ENCODE assay signal across 19 mouse cellular contexts in genomic region chr9:61073482-61073881, GRCm38 (mm10).
DNase-seq lines count a peak whose midpoint lies in the region; ATAC-seq lines count a peak whose summit lies in the region.
"Had no signal": no experiment of that assay in that cellular context is flagged by ENCODE, and none has a peak within 500 bp of the region (broad histone marks: within the 10 kb centered on the region; RNA-seq: fewer than 3 reads in every experiment).

No protein-coding gene starts in this region.

- no peak for ATAC-seq in cerebellum, adult (ENCODE audit: insufficient number of reproducible peaks, low FRiP score, low TSS enrichment)
- ATAC-seq: inflammation-experienced regulatory T-cells, adult 6 months; midbrain, embryonic 15.5 days had no signal

- peak; percentile 59 to 64 for DNase-seq in cerebellum, postnatal 10 days
- DNase-seq in heart, adult 9 months (ENCODE audit: low spot score in 2 of 2), result peak; percentile 10 to 17
- no peak for DNase-seq in heart, adult 8-10 months (ENCODE audit: low spot score)
- DNase-seq in 3T3-L1 (ENCODE audit: low read depth, low spot score), result peak; percentile 54
- DNase-seq in Muller cell, postnatal 12 days (ENCODE audit: inconsistent ontology term), result peak; percentile 82
- no peak for DNase-seq in layer of hippocampus, adult 11-12 months (ENCODE audit: low spot score)
- DNase-seq in layer of hippocampus, postnatal 10 days (ENCODE audit: low spot score in 2 of 2), result no peak
- DNase-seq: adrenal gland, postnatal 25 days; embryo, embryonic 11 days; gastrocnemius, postnatal 10 days; heart, postnatal 36 days; kidney, adult 18-20 months; kidney, postnatal 10 days; liver; lung, postnatal 4 days; thymus, postnatal 25 days had no signal

Comparison
In these comparisons a context has a peak if more than half of its experiments do, and no peak if none do; other contexts are left out.
1. DNase-seq: peak in cerebellum, postnatal 10 days (2 of 2), heart, adult 9 months (2 of 2), 3T3-L1 (single experiment) and Muller cell, postnatal 12 days (single experiment); none in heart, adult 8-10 months (single experiment), layer of hippocampus, adult 11-12 months (single experiment) and layer of hippocampus, postnatal 10 days (0 of 2).